Mouse (Mus musculus) spleen, adult 2 months (tissue): ENCODE measurements around the gene Synm. TPM values are rescaled to one million over a fixed set of nuclear protein-coding genes. Genes with fewer than 3 reads are reported as not detected.

Source experiments
- DNase-seq, 2 experiments: peaks; one replicate each; pipeline versions ENCODE4 v3.0.0 to v3.0.0-alpha.2; 2012 to 2021; ENCODE audit warnings: low spot score in 2 of 2, low read depth in 1 of 2
- H3K27ac ChIP-seq: fragments of 200-500 bp; 2 replicates; pipeline ENCODE4 v1.5.1; 2012; ENCODE audit warnings: low read length, inconsistent platforms; ENCODE audit not compliant: insufficient read depth
- H3K27me3 ChIP-seq: fragments of 200-500 bp; 2 replicates; pipeline ENCODE4 v1.6.1; 2012; ENCODE audit warnings: mild to moderate bottlenecking, moderate library complexity, low read length, inconsistent platforms; ENCODE audit not compliant: control insufficient read depth, insufficient read depth
- H3K36me3 ChIP-seq: fragments of 200-500 bp; 2 replicates; pipeline ENCODE4 v1.6.1; 2012; ENCODE audit warnings: mild to moderate bottlenecking, low read length, inconsistent platforms; ENCODE audit not compliant: control insufficient read depth, insufficient read depth
- H3K4me1 ChIP-seq: fragments of 200-500 bp; 2 replicates; pipeline ENCODE4 v1.6.1; 2011; ENCODE audit warnings: inconsistent platforms; ENCODE audit not compliant: control insufficient read depth, insufficient read depth, insufficient read length
- H3K4me3 ChIP-seq: fragments of 200-500 bp; 2 replicates; pipeline ENCODE4 v1.5.1; 2011; ENCODE audit warnings: mild to moderate bottlenecking, inconsistent platforms; ENCODE audit not compliant: insufficient read depth, insufficient read length; ENCODE audit errors: extremely low read depth
- CTCF ChIP-seq: fragments of 200-500 bp; IDR thresholded peaks from 2 replicates; pipeline ENCODE4 v1.5.1; 2011; ENCODE audit warnings: mild to moderate bottlenecking, inconsistent platforms; ENCODE audit not compliant: insufficient read depth, insufficient read length, insufficient replicate concordance; ENCODE audit errors: extremely low read depth
- POLR2A ChIP-seq: fragments of 200-500 bp; IDR thresholded peaks from 2 replicates; pipeline ENCODE4 v1.6.1; 2011; ENCODE audit warnings: low read depth, low read length, inconsistent platforms
- WGBS: fragments of 180-500 bp; shearing (Covaris S2); methylation state at CpG from one replicate; pipeline ENCODE4 v1.1.7; 2018; 5-methylcytosine and 5-hydroxymethylcytosine counted together
- polyA plus RNA-seq: library from polyadenylated mRNA; depleted of rRNA; stranded (reverse); fragments of >200 nt; gene quantifications from 2 replicates; pipeline ENCODE4 v1.2.3, GENCODE M21; 2012

The Synm gene
- polyA plus RNA-seq, 1 experiment: 1.3 TPM

DNA sequence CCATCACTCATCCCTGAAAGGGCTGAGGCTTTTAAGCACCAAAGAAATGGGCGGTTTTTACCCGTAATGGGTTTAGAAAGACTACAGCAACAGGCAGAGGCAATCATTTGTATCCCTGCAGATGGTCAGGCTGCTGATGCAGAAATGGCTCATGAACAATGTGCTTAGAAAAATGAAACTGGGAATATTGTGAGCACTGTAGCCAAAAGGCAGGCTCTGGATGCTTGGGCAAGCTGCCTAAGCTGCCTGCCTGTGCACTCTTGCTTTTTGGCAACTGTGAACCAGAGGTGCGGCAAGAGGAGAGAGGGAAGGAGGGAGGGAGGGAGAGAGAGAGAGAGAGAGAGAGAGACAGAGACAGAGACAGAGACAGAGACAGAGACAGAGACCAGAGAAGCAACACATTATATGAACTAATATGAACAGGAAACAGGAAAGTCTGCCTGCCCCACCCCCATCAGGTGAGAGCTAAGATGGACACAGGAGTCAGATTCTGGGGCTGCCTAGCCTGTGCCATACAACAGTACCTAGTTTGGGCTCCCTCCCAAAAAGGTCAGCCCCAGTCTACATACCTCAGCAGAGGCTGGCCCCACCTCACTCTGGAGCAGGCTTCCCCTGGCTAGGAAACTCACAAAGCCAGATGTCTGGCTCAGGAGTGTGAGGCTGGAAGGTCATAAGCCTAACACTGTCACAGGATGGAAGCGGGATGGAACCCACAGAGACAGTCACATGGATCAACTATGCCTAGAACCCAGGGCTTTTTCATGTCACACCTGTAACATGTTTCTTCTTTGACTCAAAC lies 9.9 kb downstream of the Synm start:
- WGBS: 85% methylated on average over 4 of the region's 4 CpGs
- no peaks in the 10 kb centered on the region for H3K36me3 ChIP-seq
- H3K27me3 ChIP-seq: no peaks in the 10 kb centered on the region
- no peaks in the 10 kb centered on the region for H3K4me1 ChIP-seq
- TF ChIP-seq POLR2A: no peak
- TF ChIP-seq CTCF: no peak
- no peak for DNase-seq
- H3K4me3 ChIP-seq: no peak overlapping the region
- H3K27ac ChIP-seq: no peak overlapping the region

DNA sequence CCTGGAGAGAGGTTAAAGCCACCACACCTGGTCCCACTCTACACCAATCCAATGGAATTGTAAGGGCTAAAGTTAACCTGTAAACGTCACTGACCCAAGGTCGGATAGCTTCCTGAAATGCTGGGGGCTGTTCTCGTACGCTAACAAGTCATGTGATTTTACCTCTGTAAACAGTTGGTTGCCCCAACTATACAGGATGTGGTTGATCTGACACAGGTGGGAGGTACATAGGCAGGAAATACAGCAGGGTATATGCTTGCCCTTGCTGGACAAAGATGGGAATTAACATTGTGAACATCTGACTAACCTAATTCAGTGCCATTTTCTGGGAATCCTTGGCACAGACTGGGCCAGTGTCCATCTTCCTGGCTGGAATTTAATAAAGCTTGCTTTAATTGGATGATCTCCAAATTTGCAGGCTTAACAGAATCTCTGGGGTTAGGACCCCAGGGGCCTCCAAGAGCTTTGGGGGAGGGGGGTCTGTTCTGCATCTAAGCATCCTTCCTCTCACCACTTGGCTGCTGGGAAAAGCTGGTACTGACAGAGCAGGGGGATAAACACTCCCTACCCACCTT lies 11.7 kb downstream of the Synm start:
- Histone ChIP-seq H3K4me3 (no peak overlapping the region), H3K36me3 (no peaks in the 10 kb centered on the region), H3K27ac (no peak overlapping the region), H3K4me1 (no peaks in the 10 kb centered on the region), H3K27me3 (no peaks in the 10 kb centered on the region)
- no peak for DNase-seq
- WGBS: 55% methylated on average over 4 of the region's 4 CpGs
- TF ChIP-seq POLR2A: no peak
- TF ChIP-seq CTCF: no peak

DNA sequence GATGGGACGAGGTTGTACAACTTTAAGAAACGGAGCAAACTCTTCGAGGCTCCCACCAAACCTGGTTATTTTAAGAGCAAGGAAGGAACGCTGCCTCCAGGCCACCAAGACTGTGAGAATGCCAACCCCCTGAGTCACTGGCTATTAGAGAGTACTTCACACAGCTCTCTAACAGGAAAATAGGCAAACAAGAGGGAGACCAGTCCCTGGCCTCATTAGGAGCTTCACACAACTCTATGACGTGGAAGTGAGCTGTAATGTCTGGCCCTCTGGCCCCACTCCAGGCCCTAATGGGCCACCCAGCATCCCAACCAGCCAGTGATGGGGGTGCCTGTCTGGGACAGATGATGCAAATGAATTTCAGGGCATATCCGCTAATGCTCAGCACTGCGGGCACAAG lies 17.8 kb downstream of the Synm start:
- DNase-seq: no peak
- H3K36me3 ChIP-seq: no peaks in the 10 kb centered on the region
- no peak overlapping the region for H3K4me3 ChIP-seq
- no peaks in the 10 kb centered on the region for H3K4me1 ChIP-seq
- H3K27me3 ChIP-seq: no peaks in the 10 kb centered on the region
- no peak for TF ChIP-seq POLR2A
- no peak for TF ChIP-seq CTCF
- H3K27ac ChIP-seq: no peak overlapping the region
- 80% methylated on average over 7 of the region's 7 CpGs for WGBS

DNA sequence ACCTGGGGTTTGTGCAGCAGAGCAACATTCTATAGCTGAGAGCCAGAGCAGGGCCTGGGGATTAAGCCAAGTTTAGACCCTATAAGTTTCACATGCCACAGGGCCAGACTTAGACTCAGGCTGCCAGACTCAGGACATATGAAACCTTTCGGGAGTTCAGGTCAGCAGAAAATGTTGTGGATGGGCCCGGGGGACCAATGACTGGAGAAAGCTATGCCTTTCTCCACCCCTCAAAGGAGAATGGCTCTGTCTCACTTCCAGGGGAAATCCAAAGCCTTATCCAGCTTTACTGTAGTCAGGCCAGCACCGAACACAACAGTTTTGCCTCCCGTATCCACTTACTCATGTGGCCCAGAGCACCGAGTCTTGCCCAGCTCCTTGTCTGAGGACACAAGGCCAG lies 18.7 kb downstream of the Synm start:
- H3K4me3 ChIP-seq: no peak overlapping the region
- no peak for DNase-seq
- TF ChIP-seq POLR2A: no peak
- TF ChIP-seq CTCF: no peak
- WGBS: 86% methylated on average over 5 of the region's 5 CpGs
- H3K27me3 ChIP-seq: no peaks in the 10 kb centered on the region
- no peaks in the 10 kb centered on the region for H3K4me1 ChIP-seq
- peak overlapping the region; percentile 65; the same call in 1 of the 2 replicates for H3K27ac ChIP-seq
- no peaks in the 10 kb centered on the region for H3K36me3 ChIP-seq

DNA sequence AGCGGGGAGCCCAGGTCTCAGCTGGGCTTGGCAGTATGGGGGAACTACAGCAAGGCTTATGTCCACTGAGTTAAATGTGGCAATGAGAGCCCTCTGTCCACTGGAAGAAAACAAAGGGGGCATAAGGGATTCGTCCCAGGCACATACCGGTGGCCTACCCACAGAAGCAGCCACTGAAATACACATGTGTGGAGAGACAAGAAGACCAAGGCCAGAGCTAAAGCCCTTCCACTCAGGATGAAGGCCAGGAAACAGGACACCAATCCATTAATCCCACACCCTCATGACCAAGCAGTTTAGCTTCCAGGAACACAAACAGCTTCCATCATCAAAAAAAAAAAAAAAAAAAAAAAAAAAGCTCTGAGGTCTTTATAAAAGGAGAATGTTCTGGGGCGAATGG lies 19.2 kb downstream of the Synm start:
- H3K27me3 ChIP-seq: no peaks in the 10 kb centered on the region
- no peak for DNase-seq
- H3K4me3 ChIP-seq: no peak overlapping the region
- H3K36me3 ChIP-seq: no peaks in the 10 kb centered on the region
- 89% methylated on average over 4 of the region's 4 CpGs for WGBS
- H3K4me1 ChIP-seq: no peaks in the 10 kb centered on the region
- H3K27ac ChIP-seq: peak overlapping the region; percentile 65
- TF ChIP-seq CTCF (no peak), POLR2A (no peak)

DNA sequence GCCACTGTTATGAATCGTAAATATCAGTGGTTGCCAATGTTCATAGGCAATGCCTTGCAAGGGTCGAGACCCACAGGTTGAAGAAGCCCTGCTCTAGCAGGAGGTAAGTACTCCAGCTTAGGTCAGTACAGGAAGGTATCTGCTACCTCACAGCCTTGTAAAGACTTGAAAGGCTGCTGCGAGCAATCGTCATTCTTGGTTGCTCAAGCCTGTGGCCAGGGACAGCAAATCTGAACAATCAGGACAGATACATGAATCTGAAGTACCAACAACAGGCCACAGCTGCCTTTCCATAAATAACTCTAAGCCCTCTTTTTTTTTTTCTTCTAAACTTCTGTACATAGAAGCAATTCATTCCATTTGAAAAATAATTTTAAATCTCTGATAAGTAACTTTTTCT lies 27.3 kb downstream of the Synm start:
- H3K4me1 ChIP-seq: no peaks in the 10 kb centered on the region
- TF ChIP-seq POLR2A (no peak), CTCF (no peak)
- H3K27ac ChIP-seq: no peak overlapping the region
- no peaks in the 10 kb centered on the region for H3K27me3 ChIP-seq
- no peak overlapping the region for H3K4me3 ChIP-seq
- no peak for DNase-seq
- 75% methylated on average over 4 of the region's 4 CpGs for WGBS
- no peaks in the 10 kb centered on the region for H3K36me3 ChIP-seq
